Mouse (Mus musculus): ENCODE measurements around the gene Gstz1. TPM values are rescaled to one million over a fixed set of nuclear protein-coding genes. Genes with fewer than 3 reads are reported as not detected.
"Not testable (repeated sequence)": the region's sequence is repeated elsewhere in the genome, so short reads cannot be mapped to it uniquely, and the experiment has no call there.

Gstz1 gene
- polyA plus RNA-seq, 2 experiments from 2014 or later = 13.8 to 21.4 TPM

DNA sequence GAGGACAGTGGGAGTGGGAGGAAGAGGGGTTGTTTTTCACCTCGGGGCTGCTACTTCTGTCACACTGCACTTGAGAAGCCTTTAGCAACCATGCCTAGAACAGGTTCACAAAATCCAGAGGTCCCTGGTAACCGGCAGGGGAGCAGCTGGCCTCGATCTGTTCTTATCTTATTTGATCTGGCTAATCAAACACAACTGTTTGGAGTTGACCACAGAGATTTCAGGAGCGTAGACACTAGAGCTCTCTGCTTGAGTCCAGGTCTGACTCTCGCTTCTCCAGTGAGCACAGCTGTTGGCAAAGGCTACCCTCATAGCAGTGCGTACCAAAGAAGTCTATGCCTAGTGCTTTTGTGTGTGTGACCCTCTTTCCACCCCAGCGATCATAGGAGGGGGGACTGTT is 11.1 kb downstream of the Gstz1 start:
- no peak for ATAC-seq

DNA sequence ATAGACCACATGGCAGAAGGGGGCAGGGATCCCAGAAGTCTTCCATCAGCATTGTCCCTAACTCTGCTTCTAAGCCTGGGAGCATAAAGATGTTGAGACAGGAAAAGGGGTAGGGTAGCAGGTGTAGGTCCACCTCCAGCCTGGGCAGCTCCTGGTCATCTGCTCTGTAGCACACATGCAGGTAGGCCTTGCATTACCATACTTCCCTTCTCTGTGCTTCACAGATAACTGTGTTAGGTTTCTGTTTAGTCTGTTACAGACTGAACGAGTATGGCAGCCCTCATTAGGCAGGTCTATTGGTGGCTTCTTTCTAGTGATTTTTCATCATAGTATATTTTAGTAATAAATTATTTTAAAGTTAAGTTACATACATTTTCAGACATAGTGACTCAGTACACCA is 13.3 kb downstream of the Gstz1 start:
- no peak for ATAC-seq

DNA sequence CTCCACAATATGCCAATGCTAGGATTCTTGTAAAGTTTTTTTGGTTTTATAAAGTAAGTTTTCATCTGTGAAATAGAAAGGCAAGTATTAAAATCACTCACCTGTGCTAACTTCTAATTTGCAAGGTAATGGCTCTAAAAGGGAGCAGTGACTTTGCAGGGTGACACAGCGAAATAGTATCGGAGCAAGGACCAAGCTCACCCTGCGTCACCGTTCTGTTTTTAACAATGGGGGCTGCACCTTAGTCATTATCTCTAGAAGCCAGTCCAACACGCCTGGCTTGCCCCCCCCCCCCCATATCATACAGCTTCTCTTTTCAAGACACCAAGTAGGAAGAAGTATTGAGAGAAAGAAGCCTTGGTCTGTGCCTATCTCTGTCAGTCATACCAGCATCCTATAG is 13.8 kb downstream of the Gstz1 start:
- no peak for ATAC-seq

- no peak for ATAC-seq
These were observed 28.4 kb downstream of the Gstz1 start for GRCm38 (mm10) chr12:87175194-87175946.

DNA sequence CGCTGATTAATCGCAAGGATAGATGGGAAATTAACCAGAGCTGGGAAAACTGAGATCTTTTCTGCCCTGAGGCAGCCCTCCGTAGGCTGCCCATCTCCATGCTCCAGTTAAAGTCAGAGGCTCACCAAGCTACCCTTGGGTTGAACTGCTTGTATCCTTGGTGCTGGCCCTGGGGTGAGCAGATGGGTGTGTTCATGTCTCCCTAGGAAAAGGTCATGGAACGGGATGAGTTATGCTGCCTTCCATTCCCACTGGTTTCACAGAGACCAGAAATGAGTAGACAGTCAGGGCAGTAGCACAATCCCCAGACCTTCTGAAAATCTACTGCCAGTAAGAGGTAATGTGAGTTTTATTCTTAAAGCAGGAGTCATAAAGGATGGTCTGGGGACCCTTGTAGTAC is 30.7 kb downstream of the Gstz1 start:
- no peak for ATAC-seq

GRCm38 (mm10) chr12:87193008-87193407 is 46.0 kb downstream of the Gstz1 start:
- ATAC-seq = no peak

DNA sequence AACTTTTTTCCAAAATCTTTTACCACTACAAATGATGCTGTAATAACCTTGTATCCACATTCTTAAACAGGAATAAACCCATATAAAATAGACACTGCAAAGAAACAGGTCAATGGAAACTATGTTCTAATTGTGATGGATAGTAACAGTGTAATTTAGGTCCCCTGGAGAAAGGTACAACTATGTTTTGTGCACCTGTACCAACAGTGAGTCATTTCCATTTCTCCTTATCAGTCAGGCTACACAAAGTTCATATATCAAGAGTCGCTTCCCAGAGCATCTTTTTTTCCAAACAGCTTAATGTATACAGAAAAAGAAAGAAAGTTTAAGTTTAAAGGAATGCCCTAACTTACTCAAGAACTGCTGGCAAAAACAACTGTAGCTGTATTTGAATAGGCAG is 48.1 kb downstream of the Gstz1 start:
- no peak for ATAC-seq

- ATAC-seq = no peak
These were observed 49.3 kb downstream of the Gstz1 start for GRCm38 (mm10) chr12:87196310-87196709.

DNA sequence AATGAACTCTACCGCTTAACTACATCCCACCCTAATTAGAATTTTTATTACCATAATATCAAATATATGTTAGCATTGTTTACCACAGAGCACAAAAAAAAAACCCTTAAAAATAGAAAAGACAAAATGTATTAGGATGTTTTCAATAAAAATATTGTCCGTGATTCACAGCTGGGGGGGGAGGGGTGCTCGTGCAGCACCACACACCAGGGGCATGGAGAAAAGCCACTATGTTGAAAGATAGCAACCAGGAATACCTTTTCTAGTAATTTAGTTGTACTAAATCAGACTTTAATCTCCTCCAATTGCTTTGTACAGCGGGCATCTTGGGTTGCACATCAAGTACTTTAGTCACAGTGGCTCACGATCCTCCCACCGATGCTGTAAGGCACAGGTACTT is 51.8 kb downstream of the Gstz1 start:
- ATAC-seq = no peak

- peak; percentile 48 for ATAC-seq
These were observed 52.4 kb downstream of the Gstz1 start, which contains the start of gene Samd15 for GRCm38 (mm10) chr12:87199206-87199972. Gene Samd15 (plus strand): TSS chr12:87199723.

GRCm38 (mm10) chr12:87199973-87200586 is 53.1 kb downstream of the Gstz1 start, which contains the start of gene Tmed8:
Gene Tmed8 (minus strand): TSS chr12:87200454.
- ATAC-seq = peak; percentile 89

GRCm38 (mm10) chr12:87201694-87202093 is 54.7 kb downstream of the Gstz1 start:
- no peak for ATAC-seq

DNA sequence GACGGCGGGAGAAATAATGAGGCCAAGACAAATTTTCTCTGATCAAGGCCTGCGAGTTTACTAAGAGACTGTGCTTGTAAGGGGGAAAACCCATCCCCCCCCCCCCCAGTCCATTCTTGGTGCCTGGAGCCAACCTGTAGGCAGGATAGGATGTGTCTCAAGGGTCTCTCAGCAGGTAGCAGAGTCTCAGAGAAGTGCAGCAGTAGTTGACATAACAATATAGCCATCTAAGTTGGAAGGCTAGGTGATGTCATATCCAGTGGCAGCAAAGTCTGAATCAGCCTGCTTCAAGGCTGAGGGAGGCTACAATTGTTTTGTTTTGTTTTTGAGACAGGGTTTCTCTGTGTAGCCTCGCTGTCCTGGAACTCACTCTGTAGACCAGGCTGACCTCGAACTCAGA is 58.8 kb downstream of the Gstz1 start:
- not testable (repeated sequence) for ATAC-seq

GRCm38 (mm10) chr12:87212844-87213606 is 66.1 kb downstream of the Gstz1 start:
- no peak for ATAC-seq

Other genes with a start within 250 kb of the Gstz1 start
- 10 to 100 TPM; 20.0 to 29.3 TPM for gene Cipc, start 200.1 kb upstream of the Gstz1 start, polyA plus RNA-seq (2017; shearing (Covaris generic))
- gene Zdhhc22, start 156.7 kb upstream of the Gstz1 start, polyA plus RNA-seq (2017; shearing (Covaris generic)) = under 1 TPM in 1 of 2 experiments, not detected in 1; 0.36 TPM
- 1 to 10 TPM in 1 of 2 experiments, under 1 TPM in 1; 0.54 to 1.1 TPM for gene Tmem63c, start 125.8 kb upstream of the Gstz1 start, polyA plus RNA-seq (2017; shearing (Covaris generic))
- gene Ngb, start 44.6 kb upstream of the Gstz1 start, polyA plus RNA-seq (2017; shearing (Covaris generic)) = not detected
- 1 to 10 TPM in 1 of 2 experiments, under 1 TPM in 1; 0.89 to 1.1 TPM for gene Pomt2, start 803 bp downstream of the Gstz1 start, polyA plus RNA-seq (2017; shearing (Covaris generic))
- 1 to 10 TPM in 1 of 2 experiments, not detected in 1; 5.3 TPM for gene Samd15, start 52.6 kb downstream of the Gstz1 start, polyA plus RNA-seq (2017; shearing (Covaris generic))
- gene Tmed8, start 53.3 kb downstream of the Gstz1 start, polyA plus RNA-seq (2017; shearing (Covaris generic)) = 1 to 10 TPM; 2.2 to 3.4 TPM
- gene Noxred1, start 91.6 kb downstream of the Gstz1 start, polyA plus RNA-seq (2017; shearing (Covaris generic)) = 1 to 10 TPM in 1 of 2 experiments, under 1 TPM in 1; 0.73 to 1.5 TPM
- gene Vipas39, start 119.1 kb downstream of the Gstz1 start, polyA plus RNA-seq (2017; shearing (Covaris generic)) = 10 to 100 TPM; 42.1 to 55.2 TPM
- gene Ahsa1, start 119.3 kb downstream of the Gstz1 start, polyA plus RNA-seq (2017; shearing (Covaris generic)) = 100 to 1,000 TPM; 146 to 154 TPM
- gene Ism2, start 152.5 kb downstream of the Gstz1 start, polyA plus RNA-seq (2017; shearing (Covaris generic)) = not detected
- gene Sptlc2, start 241.2 kb downstream of the Gstz1 start, polyA plus RNA-seq (2017; shearing (Covaris generic)) = 10 to 100 TPM; 56.8 to 71.9 TPM